Mouse (Mus musculus) embryonic facial prominence, embryonic 13.5 days (tissue): Measurements from ENCODE around the gene Vps11. TPM values are rescaled to one million over a fixed set of nuclear protein-coding genes. Genes with fewer than 3 reads are reported as not detected.
"Not testable (repeated sequence)": the region's sequence is repeated elsewhere in the genome, so short reads cannot be mapped to it uniquely, and the experiment has no call there.

ENCODE experiments used
- ATAC-seq: fragments of 200-750 bp; cut with Nextera tagmentation; 2 replicates; pipeline ENCODE4 v1.8.0; 2017; ENCODE audit warnings: low read depth; ENCODE audit not compliant: insufficient number of reproducible peaks, insufficient read depth, low FRiP score, low TSS enrichment
- H3K27ac ChIP-seq: fragments of 300-500 bp; sonication (generic); 2 replicates; pipeline ENCODE4 v1.5.1; 2015; ENCODE audit warnings: moderate library complexity, mild to moderate bottlenecking, inconsistent platforms
- H3K27me3 ChIP-seq: fragments of 300-500 bp; sonication (generic); 2 replicates; pipeline ENCODE4 v1.6.1; 2015; ENCODE audit warnings: mild to moderate bottlenecking, inconsistent platforms
- H3K36me3 ChIP-seq: fragments of 300-500 bp; sonication (generic); 2 replicates; pipeline ENCODE4 v1.6.1; 2015; ENCODE audit warnings: mild to moderate bottlenecking, inconsistent platforms
- H3K4me1 ChIP-seq: fragments of 300-500 bp; sonication (generic); 2 replicates; pipeline ENCODE4 v1.6.1; 2015; ENCODE audit warnings: inconsistent platforms
- H3K4me2 ChIP-seq: fragments of 300-500 bp; sonication (generic); 2 replicates; pipeline ENCODE4 v1.6.1; 2015; ENCODE audit warnings: moderate library complexity, mild to moderate bottlenecking, inconsistent platforms
- H3K4me3 ChIP-seq: fragments of 300-500 bp; sonication (generic); 2 replicates; pipeline ENCODE4 v1.5.1; 2015; ENCODE audit warnings: mild to moderate bottlenecking, inconsistent platforms
- H3K9ac ChIP-seq: fragments of 300-500 bp; sonication (generic); 2 replicates; pipeline ENCODE4 v1.6.1; 2015; ENCODE audit warnings: mild to moderate bottlenecking, inconsistent platforms
- H3K9me3 ChIP-seq: fragments of 300-500 bp; sonication (generic); 2 replicates; pipeline ENCODE4 v1.6.1; 2016; ENCODE audit warnings: inconsistent platforms
- WGBS: fragments of 180-500 bp; shearing (Covaris S2); methylation state at CpG from one replicate; pipeline ENCODE4 v1.1.7; 2015; ENCODE audit warnings: mixed read lengths; 5-methylcytosine and 5-hydroxymethylcytosine counted together
- polyA plus RNA-seq: library from polyadenylated mRNA; unstranded; fragments of >200 nt; fragmentation: Nextera tagmentation; extraction: Ambion mirVana; gene quantifications from 2 replicates; pipeline ENCODE4 v1.2.1, GENCODE M21; 2015

The Vps11 gene
- 27.7 and 28.2 TPM in 2 replicates for polyA plus RNA-seq

DNA sequence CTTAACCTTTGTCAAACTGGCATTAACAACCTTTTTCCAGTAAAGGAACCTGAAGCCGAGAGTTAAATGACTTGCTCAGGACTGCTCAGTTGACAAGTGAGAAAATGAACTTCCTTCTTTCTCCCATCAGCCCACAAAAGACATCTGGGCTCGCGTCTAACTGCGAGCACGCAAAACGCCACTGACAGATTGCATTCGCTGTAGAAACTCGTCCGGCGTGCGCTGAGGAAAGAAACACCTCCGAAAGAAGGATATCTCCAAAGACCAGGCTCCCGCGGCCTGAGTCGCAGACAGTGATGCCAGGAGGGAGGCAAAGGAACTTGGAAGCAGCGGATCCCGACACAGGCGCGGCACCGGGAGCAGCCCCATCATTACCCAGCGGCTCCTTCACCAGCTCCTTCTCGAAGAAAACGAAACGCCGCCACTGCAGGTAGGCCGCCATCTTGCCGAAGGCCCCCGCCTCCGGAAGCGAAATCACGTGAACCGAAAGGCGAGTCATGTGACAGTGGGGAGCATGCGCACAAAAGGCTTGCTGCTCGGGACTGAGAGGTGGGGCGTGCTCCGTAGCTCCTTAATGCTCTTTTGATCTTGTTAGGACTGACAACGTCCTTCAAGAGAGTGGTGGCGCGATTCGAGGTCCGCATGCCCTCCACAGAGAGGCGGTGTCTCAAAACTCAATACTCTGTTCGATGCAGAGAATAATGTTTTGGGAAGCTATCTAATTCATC lies at the start of gene Vps11:
Gene Vps11, minus strand, starts transcription at position 481 of the 728 bp plus-strand sequence.
- H3K27ac ChIP-seq, result peak within 1 kb of the TSS; percentile 69
- H3K4me3 ChIP-seq, result peak within 1 kb of the TSS; percentile 96
- H3K36me3 ChIP-seq, result peaks cover 35% of the 10 kb centered on the region
- H3K9ac ChIP-seq, result peak within 1 kb of the TSS; percentile 90
- peak within 1 kb of the TSS; percentile 86 for H3K4me2 ChIP-seq
- H3K9me3 ChIP-seq, result no peaks in the 10 kb centered on the region
- WGBS, result under 1% methylated on average over 44 of the region's 44 CpGs
- H3K27me3 ChIP-seq, result no peaks in the 10 kb centered on the region
- ATAC-seq, result peak; percentile 91
- peaks cover 6% of the 10 kb centered on the region for H3K4me1 ChIP-seq

DNA sequence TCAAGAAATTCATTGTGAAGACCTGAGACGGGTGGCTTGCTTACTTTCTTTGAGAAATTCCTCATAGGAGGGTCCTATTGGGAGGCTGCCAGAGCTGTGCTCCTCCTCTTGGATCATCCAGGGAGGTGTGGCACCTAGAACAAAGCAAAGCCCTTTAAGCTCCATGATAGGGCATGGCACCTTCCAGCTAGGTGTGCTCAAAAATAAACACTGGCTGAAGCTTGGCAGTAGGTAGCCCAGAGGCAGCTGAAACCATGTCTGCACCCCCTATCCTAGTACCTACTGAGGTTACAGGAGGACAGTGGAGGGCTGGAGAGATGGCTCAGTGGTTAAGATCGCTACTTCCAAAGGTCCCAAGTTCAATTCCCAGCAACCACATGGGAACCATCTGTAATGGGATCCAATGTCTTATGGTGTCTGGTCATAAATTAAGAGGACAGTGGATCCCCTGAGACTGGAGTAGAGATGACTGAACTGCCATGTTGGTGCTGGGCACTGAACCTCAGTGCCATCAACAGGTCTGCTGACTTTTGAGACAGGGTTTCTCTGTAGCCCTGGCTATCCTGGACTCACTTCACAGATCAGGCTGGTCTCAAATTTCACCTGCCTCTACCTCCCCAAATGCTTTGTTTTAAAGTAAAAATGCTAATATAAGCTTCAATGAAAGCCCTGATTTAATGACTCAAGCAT lies 49.3 kb upstream of the Vps11 start:
- no peak overlapping the region for H3K4me2 ChIP-seq
- no peak overlapping the region for H3K4me3 ChIP-seq
- H3K4me1 ChIP-seq, result peaks cover 16% of the 10 kb centered on the region
- no peak overlapping the region for H3K9ac ChIP-seq
- H3K36me3 ChIP-seq, result peaks cover 64% of the 10 kb centered on the region
- WGBS, result 84% methylated on average over 2 of the region's 2 CpGs
- H3K27ac ChIP-seq, result no peak overlapping the region
- H3K27me3 ChIP-seq, result no peaks in the 10 kb centered on the region
- ATAC-seq, result no peak
- H3K9me3 ChIP-seq, result no peaks in the 10 kb centered on the region

DNA sequence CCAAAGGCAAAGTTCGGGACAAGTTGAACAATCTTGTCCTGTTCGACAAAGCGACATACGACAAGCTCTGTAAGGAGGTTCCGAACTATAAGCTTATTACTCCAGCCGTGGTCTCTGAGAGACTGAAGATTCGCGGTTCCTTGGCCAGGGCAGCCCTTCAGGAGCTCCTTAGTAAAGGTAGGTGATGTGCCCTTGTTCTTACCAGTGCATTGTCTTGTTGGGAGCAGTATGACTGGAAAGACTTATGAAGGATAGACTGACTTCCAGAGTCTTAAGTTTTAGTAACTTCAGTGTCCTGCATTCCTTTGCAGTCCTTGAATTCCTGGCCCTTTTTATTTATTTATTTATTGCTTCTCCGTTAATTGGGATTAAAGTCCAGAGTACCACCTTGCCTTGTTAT lies 47.2 kb upstream of the Vps11 start:
- not testable (repeated sequence) for ATAC-seq, H3K27me3 ChIP-seq, H3K9me3 ChIP-seq, H3K27ac ChIP-seq
- H3K4me3 ChIP-seq, result peak overlapping the region; percentile 77
- peak overlapping the region; percentile 75 for H3K4me2 ChIP-seq
- peaks cover 20% of the 10 kb centered on the region for H3K4me1 ChIP-seq
- H3K9ac ChIP-seq, result peak overlapping the region; percentile 91
- 76% methylated on average over 9 of the region's 9 CpGs for WGBS
- peaks cover 69% of the 10 kb centered on the region for H3K36me3 ChIP-seq

DNA sequence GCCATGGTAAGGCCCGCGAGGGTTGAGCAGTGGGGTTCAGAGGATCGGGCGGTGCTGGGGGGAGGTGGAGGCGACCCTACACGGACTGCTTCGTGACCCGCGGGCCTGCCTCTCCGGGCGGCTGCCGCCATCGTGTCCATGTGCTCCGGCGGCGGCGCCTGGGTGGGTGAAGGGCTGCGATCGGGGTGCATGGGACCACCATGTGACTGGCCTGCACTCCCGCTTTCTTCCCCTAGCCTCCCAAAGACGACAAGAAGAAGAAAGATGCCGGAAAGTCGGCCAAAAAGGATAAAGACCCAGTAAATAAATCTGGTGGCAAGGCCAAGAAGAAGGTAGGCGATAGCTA lies 46.3 kb upstream of the Vps11 start:
- H3K27me3 ChIP-seq, result no peaks in the 10 kb centered on the region
- peak overlapping the region; percentile 75 for H3K4me2 ChIP-seq
- peaks cover 20% of the 10 kb centered on the region for H3K4me1 ChIP-seq
- peaks cover 67% of the 10 kb centered on the region for H3K36me3 ChIP-seq
- under 1% methylated on average over 24 of the region's 24 CpGs for WGBS
- H3K27ac ChIP-seq, result peak overlapping the region; percentile 96
- ATAC-seq, result peak; percentile 60; the same call in 1 of the 2 replicates
- H3K4me3 ChIP-seq, result peak overlapping the region; percentile 77
- peak overlapping the region; percentile 91 for H3K9ac ChIP-seq
- no peaks in the 10 kb centered on the region for H3K9me3 ChIP-seq

DNA sequence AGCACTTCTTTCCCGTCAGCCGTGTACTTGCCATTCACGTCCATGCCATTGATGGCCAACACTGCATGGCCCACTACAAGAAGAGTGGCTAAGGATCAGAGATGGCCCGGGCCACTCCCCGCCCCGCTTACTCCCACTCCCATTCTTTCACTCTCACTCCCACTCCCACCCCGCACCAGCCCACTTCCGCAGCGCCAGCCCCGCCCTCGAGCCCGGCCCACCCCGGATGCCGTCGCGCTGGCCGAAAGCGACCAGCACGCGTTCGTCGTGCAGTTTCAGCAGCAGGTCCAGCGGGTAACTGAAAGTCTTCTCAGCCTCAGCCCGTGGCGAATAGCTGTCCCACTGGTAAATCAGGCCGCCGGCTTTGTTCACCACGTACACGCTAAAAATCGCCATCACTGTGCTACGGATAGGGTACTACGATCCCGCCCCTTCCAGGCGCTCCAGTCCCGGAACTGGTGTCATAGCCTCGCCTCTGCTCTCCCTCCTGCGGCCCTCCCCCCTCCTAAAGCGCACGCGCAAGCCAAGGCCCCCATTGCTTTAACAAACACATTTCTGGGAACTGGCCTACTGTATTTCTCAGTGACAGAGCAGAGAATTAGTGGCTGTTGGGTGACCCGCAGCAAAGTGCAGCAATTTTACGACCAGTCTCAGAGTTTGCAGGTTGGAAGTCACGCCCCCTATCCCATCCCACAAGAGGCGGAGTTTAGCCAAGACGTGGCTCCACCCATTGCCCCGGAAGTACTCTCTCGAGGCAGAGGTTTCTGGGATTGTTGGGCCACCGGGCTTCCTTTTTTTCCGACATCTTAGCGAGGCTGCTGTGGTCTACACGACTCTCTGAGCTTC lies 45.7 kb upstream of the Vps11 start, which contains the start of the genes Rps25 and Trappc4:
Gene Rps25, plus strand, starts transcription at position 234 of the 846 bp plus-strand sequence.
Gene Trappc4, minus strand, starts transcription at position 695 of the 846 bp plus-strand sequence.
- Histone ChIP-seq H3K4me2 (peak within 1 kb of the TSS; percentile 75), H3K27me3 (no peaks in the 10 kb centered on the region), H3K9ac (peak within 1 kb of the TSS; percentile 91), H3K9me3 (no peaks in the 10 kb centered on the region), H3K4me3 (peak within 1 kb of the TSS; percentile 77), H3K27ac (peak within 1 kb of the TSS; percentile 96), H3K4me1 (peaks cover 20% of the 10 kb centered on the region), H3K36me3 (peaks cover 67% of the 10 kb centered on the region)
- WGBS, result under 1% methylated on average over 51 of the region's 51 CpGs
- ATAC-seq, result peak; percentile 93

DNA sequence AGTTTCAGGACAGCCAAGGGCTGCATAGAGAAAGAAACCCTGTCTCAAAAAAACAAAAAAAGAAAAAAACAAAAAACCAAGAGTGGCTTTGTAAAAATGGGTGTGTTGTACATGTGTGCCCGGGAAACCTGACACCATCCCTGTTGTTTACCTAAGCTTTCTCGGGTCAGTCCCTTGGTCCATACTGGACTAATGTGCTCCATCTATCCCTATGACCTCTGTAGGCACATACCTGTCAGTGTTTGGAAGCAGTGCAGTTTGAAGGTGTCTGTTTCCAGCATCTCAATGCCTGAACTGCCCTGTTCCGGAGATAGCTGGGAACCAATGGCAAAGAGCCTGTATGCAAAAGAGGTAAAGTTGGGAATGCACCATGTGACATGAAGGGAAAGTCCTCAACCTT lies 43.5 kb upstream of the Vps11 start:
- peaks cover 20% of the 10 kb centered on the region for H3K4me1 ChIP-seq
- H3K9me3 ChIP-seq, result no peaks in the 10 kb centered on the region
- no peak overlapping the region for H3K4me3 ChIP-seq
- no peak overlapping the region for H3K4me2 ChIP-seq
- H3K27ac ChIP-seq, result no peak overlapping the region
- no peak for ATAC-seq
- 76% methylated on average over 3 of the region's 3 CpGs for WGBS
- no peaks in the 10 kb centered on the region for H3K27me3 ChIP-seq
- no peak overlapping the region for H3K9ac ChIP-seq
- H3K36me3 ChIP-seq, result peaks cover 69% of the 10 kb centered on the region

DNA sequence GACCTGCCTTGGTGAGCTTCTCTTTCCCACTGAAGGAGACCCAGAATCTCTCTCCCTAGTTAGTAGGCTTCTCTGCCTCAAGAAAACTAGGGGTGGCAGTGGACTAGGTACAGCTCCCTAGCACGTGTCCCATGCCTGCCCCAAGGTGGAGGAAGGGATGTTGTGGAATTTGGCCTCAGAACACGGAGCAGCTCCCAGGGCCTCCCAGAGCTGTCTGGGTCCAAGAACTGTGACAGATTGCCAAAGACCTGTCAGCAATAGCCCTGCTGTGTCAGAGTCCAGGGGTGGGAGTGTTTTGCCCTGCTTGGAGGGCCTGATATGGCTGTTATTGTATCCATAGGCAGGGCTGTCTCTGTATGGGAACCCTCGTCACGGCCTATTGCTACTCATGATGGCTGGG lies 39.6 kb upstream of the Vps11 start:
- Histone ChIP-seq H3K9me3 (no peaks in the 10 kb centered on the region), H3K27ac (no peak overlapping the region), H3K4me2 (no peak overlapping the region), H3K4me3 (no peak overlapping the region), H3K9ac (no peak overlapping the region), H3K36me3 (peaks cover 58% of the 10 kb centered on the region), H3K4me1 (peaks cover 24% of the 10 kb centered on the region), H3K27me3 (0 out of 2 replicates have a peak, but pooled peaks cover 5% of the 10 kb centered on the region)
- no peak for ATAC-seq
- WGBS, result 87% methylated on average over 4 of the region's 4 CpGs

DNA sequence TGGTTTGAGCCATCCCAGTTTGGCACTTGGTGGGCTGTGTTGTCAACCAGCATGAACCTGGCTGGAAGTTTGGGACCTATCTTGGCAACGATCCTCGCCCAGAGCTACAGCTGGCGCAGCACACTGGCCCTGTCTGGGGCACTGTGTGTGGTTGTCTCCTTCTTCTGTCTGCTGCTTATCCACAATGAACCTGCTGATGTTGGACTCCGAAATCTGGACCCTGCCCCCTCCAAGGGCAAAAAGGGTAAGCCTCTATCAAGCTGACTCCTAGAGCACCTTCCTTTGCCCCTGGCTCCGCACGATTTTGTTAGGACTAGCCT lies 38.3 kb upstream of the Vps11 start:
- Histone ChIP-seq H3K36me3 (peaks cover 48% of the 10 kb centered on the region), H3K9me3 (no peaks in the 10 kb centered on the region), H3K4me2 (no peak overlapping the region), H3K27me3 (0 out of 2 replicates have a peak, but pooled peaks cover 5% of the 10 kb centered on the region), H3K9ac (no peak overlapping the region), H3K4me1 (peaks cover 17% of the 10 kb centered on the region), H3K4me3 (no peak overlapping the region), H3K27ac (no peak overlapping the region)
- 89% methylated on average over 6 of the region's 6 CpGs for WGBS
- no peak for ATAC-seq

DNA sequence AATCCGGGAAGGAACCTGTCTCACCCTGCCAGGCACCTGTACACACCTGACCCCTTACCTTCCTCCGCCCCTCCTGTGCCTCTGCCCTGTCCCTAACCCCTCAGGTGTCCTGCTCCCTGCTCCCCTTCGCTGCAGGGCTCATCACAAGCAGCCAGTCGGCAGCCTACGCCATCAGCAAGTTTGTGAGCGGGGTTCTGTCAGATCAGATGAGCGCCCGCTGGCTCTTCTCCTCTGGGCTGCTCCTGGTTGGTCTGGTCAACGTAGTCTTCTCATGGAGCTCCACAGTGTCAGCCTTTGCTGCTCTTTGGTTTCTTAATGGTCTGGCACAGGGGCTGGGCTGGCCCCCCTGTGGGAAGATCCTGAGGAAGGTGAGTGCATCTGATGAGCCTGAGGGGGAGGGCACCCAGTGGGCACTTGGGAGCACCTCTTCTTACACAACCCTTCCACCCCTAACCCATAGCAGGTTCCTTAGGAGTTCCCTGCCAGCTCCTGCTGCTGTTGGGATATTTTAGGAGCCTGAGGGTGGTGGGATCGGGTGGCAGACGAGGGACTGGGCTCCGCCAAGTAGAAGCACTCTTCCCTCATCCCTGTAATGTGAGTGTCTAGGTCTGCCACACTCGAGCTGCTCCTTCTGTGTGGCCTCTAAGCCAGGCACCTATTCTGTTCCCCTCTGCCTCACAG lies 37.8 kb upstream of the Vps11 start:
- peaks cover 43% of the 10 kb centered on the region for H3K36me3 ChIP-seq
- no peak overlapping the region for H3K27ac ChIP-seq
- ATAC-seq, result no peak
- H3K4me3 ChIP-seq, result no peak overlapping the region
- 74% methylated on average over 13 of the region's 13 CpGs for WGBS
- H3K27me3 ChIP-seq, result 0 out of 2 replicates have a peak, but pooled peaks cover 5% of the 10 kb centered on the region
- H3K9ac ChIP-seq, result no peak overlapping the region
- peaks cover 17% of the 10 kb centered on the region for H3K4me1 ChIP-seq
- H3K9me3 ChIP-seq, result no peaks in the 10 kb centered on the region
- H3K4me2 ChIP-seq, result no peak overlapping the region

DNA sequence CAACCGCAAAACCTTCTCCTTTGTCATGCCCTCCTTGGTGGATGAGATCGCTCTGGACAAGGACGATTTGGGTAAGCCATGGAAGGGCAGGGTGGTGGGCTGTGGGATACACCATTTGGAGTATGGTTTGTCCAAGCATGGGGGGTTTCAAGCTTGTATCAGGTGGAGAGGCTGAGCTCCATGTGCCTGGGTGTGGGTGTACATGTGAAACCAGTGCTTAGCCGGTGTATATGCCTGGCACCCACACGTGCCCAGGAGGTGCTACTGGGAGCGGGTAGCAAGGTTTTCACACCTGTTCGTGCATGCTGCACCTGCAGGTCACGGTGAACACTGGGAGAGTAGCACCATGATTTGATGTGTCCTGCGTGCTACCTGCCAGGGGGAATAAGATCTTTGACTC lies 37.1 kb upstream of the Vps11 start:
- no peaks in the 10 kb centered on the region for H3K9me3 ChIP-seq
- H3K27me3 ChIP-seq, result 0 out of 2 replicates have a peak, but pooled peaks cover 5% of the 10 kb centered on the region
- 84% methylated on average over 9 of the region's 9 CpGs for WGBS
- H3K36me3 ChIP-seq, result peaks cover 36% of the 10 kb centered on the region
- H3K4me2 ChIP-seq, result peak overlapping the region; percentile 98
- H3K4me3 ChIP-seq, result peak overlapping the region; percentile 75; the same call in 1 of the 2 replicates
- peak overlapping the region; percentile 82; the same call in 1 of the 2 replicates for H3K9ac ChIP-seq
- H3K4me1 ChIP-seq, result peaks cover 17% of the 10 kb centered on the region
- peak overlapping the region; percentile 17; the same call in 1 of the 2 replicates for H3K27ac ChIP-seq
- no peak for ATAC-seq

DNA sequence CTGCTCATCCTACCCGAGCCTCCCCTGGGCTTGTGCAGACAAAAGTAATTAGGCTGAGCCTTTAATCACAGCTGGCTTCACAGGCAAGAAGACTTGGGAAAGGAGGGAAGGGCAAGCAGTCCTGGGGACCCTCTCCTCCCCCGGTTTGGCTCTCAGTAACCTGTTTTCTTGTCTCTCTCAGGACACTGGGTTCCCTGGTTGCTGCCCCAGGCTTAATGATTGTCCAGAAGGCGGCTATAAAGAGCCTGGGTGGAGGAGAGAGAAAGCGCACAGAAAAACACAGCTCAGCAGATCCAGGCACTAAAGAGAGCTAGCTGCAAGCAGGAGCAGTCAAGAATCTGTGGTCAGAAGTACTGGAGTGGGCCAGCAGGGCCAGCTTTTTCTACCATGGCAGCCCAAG lies 36.6 kb upstream of the Vps11 start:
- H3K4me1 ChIP-seq, result peaks cover 17% of the 10 kb centered on the region
- peaks cover 31% of the 10 kb centered on the region for H3K36me3 ChIP-seq
- H3K9ac ChIP-seq, result peak overlapping the region; percentile 82
- H3K4me3 ChIP-seq, result peak overlapping the region; percentile 75
- H3K4me2 ChIP-seq, result peak overlapping the region; percentile 98
- H3K9me3 ChIP-seq, result no peaks in the 10 kb centered on the region
- ATAC-seq, result no peak
- peak overlapping the region; percentile 17; the same call in 1 of the 2 replicates for H3K27ac ChIP-seq
- WGBS, result 13% methylated on average over 4 of the region's 4 CpGs
- 0 out of 2 replicates have a peak, but pooled peaks cover 5% of the 10 kb centered on the region for H3K27me3 ChIP-seq
